Mouse (Mus musculus) E14TG2a.4 (cell line): Measurements from ENCODE around the gene 4931428F04Rik.

ENCODE experiments used
- CTCF ChIP-seq: conservative IDR thresholded peaks from 2 replicates; pipeline ENCODE4 v1.5.1; 2014; ENCODE audit warnings: low read length
- POU5F1 ChIP-seq: IDR thresholded peaks from 2 replicates; pipeline ENCODE4 v1.6.1; 2014; ENCODE audit warnings: low read length, borderline replicate concordance

GRCm38 (mm10) chr8:105252680-105253537 is 36.8 kb downstream of the 4931428F04Rik start:
- no peak for TF ChIP-seq CTCF
- no peak for TF ChIP-seq POU5F1
